In the genomic region with DNA sequence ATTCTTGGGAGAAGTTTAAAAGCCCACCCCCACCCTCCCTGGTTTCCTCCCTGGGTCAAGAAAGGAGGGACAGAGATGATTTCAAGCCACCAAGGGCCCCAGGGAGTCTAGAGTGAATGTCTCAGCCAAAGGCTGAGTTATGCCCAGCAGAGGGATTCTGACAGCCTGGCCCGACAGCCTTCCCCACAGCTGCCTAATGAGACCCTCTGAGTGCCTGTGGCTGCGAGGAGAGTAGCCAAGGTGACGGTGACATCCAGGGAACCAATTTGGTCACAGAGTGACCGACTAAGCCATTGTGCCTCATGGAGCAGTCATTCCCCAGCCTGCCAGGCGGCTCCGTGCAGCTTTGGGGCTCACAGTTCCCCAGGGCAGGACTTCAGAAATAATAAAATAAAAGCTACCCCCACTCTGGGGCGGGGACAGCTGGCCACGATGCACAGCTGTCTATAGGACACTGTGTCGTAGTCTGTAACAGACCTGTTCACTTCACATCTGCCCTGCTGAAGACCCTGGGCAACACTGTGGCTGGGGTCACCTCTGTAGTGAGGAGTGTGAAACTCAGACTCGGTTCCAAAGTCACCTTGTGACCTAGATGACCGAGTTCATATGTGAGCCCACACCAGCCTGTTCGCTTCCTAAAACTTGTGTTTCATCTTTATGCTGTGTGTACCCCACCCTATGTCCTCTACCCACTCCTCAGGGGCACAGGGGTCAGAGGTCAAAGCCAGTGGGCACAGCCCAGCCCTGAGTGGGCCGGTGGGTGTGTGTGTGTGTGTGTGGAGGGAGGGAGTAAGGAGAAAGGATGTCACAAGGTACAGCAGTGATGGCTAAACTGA, we compare ENCODE assay signal across 11 mouse cellular contexts.
DNase-seq lines count a peak whose midpoint lies in the region; ATAC-seq and TF ChIP-seq lines count a peak whose summit lies in the region.
"Had no signal": no experiment of that assay in that cellular context is flagged by ENCODE, and none has a peak within 500 bp of the region (broad histone marks: within the 10 kb centered on the region; RNA-seq: fewer than 3 reads in every experiment).

No protein-coding gene starts in this region.

- 74% methylated on average over 13 of the region's 13 CpGs for WGBS in lung, embryonic 15.5 days
- WGBS in stomach, postnatal 0 days = 84% methylated on average over 13 of the region's 13 CpGs

- H3K27me3 ChIP-seq in lung, embryonic 15.5 days = no peaks in the 10 kb centered on the region; the same call in 1 of the 2 replicates
- H3K27me3 ChIP-seq in stomach, postnatal 0 days (ENCODE audit: control insufficient read depth, insufficient read depth, low read length) = no peaks in the 10 kb centered on the region

- H3K4me3 ChIP-seq in lung, embryonic 15.5 days = no peak overlapping the region
- no peak overlapping the region for H3K4me3 ChIP-seq in stomach, postnatal 0 days (ENCODE audit: low read depth, low read length)
- H3K4me3 ChIP-seq: heart, embryonic 10.5 days had no signal

- 0 out of 2 replicates have a peak, but pooled peaks have one; percentile 19 for ATAC-seq in lung, embryonic 15.5 days (ENCODE audit: borderline replicate concordance, extremely low read depth, low FRiP score, low TSS enrichment)
- 0 out of 2 replicates have a peak, but pooled peaks have one; percentile 9 for ATAC-seq in megakaryocyte-erythroid progenitor cell, adult 5-6 weeks (replicated peaks; ENCODE audit: low FRiP score, low TSS enrichment, poor library complexity, severe bottlenecking)
- peak; percentile 64 for ATAC-seq in stomach, postnatal 0 days (ENCODE audit: low FRiP score, low TSS enrichment)
- ATAC-seq in inflammation-experienced regulatory T-cells, adult 6 months = no peak

- H3K4me2 ChIP-seq in lung, embryonic 15.5 days = no peak overlapping the region
- no peak overlapping the region for H3K4me2 ChIP-seq in stomach, postnatal 0 days (replicated peaks; ENCODE audit: low read depth)

- no peak overlapping the region for H3K27ac ChIP-seq in lung, embryonic 15.5 days
- H3K27ac ChIP-seq in stomach, postnatal 0 days (replicated peaks) = no peak overlapping the region
- H3K27ac ChIP-seq: heart, embryonic 10.5 days had no signal

- no peak overlapping the region for H3K9ac ChIP-seq in lung, embryonic 15.5 days
- no peak overlapping the region for H3K9ac ChIP-seq in stomach, postnatal 0 days (ENCODE audit: low read length)

- H3K4me1 ChIP-seq in lung, embryonic 15.5 days = peaks cover 10% of the 10 kb centered on the region
- no peaks in the 10 kb centered on the region for H3K4me1 ChIP-seq in stomach, postnatal 0 days (replicated peaks; ENCODE audit: control insufficient read depth, insufficient read depth)

- peak; percentile 29 for DNase-seq in embryo, embryonic 10.5 days (ENCODE audit: low spot score)
- DNase-seq in embryo, embryonic 9.5 days (ENCODE audit: extremely low spot score) = no peak
- no peak for DNase-seq in lung, postnatal 4 days
- DNase-seq in stomach, postnatal 0 days (ENCODE audit: low spot score) = no peak
- DNase-seq in spleen, postnatal 4 days (ENCODE audit: low spot score in 2 of 2) = no peak
- DNase-seq: adrenal gland, adult 8-10 months; cerebellum, adult 11 months had no signal

- no peak for TF ChIP-seq EP300 in stomach, postnatal 0 days (optimal IDR thresholded peaks at IDR 0.05)

- no peaks in the 10 kb centered on the region for H3K9me3 ChIP-seq in lung, embryonic 15.5 days
- H3K9me3 ChIP-seq in stomach, postnatal 0 days (ENCODE audit: control insufficient read depth, low read length) = no peaks in the 10 kb centered on the region
- H3K9me3 ChIP-seq: heart, embryonic 10.5 days had no signal

- TF ChIP-seq CTCF in stomach, postnatal 0 days (IDR thresholded peaks at IDR 0.05; ENCODE audit: low read depth) = no peak

- no peaks in the 10 kb centered on the region for H3K36me3 ChIP-seq in lung, embryonic 15.5 days
- no peaks in the 10 kb centered on the region for H3K36me3 ChIP-seq in stomach, postnatal 0 days (ENCODE audit: control insufficient read depth, insufficient read depth, low read length)
- H3K36me3 ChIP-seq: heart, embryonic 10.5 days had no signal
